Mouse (Mus musculus): Measurements from ENCODE around the gene Rfc5. TPM values are rescaled to one million over a fixed set of nuclear protein-coding genes. Genes with fewer than 3 reads are reported as not detected.
"Not testable (repeated sequence)": the region's sequence is repeated elsewhere in the genome, so short reads cannot be mapped to it uniquely, and the experiment has no call there.

Rfc5 gene
- polyA plus RNA-seq, 3 experiments from 2014 or later = 18.9 to 65.6 (median 26.8) TPM

DNA sequence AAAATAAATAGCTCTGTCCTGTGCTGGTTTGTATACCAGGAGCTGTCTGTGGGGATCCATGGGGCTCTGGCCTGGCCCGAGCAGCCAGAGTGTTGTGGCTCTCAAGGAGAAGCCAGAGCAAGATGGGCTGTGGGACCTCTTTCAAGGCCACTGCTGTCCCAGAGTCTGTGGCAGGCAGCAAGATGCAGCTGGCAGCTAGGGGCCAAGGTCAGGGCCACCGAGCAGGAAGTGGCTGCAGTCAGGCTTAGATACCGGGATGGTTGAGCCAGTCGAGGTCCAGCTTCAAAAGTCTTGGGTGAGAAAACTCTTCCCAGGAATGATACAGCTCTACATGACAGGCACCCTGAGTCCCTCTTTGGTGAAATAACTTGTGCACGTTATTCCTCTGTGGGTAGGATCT lies 41.8 kb downstream of the Rfc5 start:
- no peak for ATAC-seq

DNA sequence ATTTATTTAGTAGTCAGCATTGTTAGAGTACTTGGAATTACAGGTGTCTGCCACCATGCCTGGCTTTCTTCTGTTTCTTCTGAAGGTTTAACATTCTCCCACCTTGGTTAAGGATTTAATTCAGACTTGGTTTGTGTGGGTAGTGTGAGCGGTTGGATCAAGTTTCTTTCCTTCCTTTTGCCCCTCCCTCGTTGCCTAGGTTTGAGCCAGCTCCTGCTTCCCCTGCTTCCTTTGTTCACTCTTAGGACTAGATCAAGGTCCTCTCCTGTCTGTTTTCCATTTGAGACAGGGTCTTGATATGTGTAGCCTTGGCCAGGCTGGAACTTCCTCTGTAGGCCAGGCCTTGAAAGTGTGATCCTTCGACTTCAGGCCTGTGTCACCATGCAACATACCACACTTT lies 42.6 kb downstream of the Rfc5 start:
- no peak for ATAC-seq

DNA sequence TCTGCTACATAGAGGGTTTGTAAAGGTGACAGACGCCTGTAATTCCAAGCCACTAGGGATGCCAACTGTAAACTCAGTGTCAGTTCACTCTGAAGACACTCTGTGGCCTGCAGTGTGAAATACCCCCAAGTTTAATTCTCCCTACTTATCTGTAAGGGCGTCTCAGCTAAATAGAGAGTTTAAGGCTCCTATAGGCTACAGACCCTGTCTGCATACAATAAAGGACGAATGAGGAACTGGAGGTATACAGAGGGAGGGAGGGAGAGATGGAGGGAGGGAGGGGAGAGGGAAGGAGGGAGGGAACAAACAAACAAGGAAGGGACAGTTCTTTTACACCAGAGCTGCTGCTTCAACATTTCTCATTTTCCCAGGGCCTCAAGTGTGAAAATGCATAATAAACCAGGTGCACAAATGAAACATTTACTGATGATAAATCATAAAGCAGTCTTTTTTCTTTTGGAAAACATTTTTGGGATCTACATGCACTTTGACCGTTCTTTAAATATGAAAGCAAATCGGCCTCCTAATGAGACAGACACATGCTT lies 43.3 kb downstream of the Rfc5 start:
- no peak for ATAC-seq

DNA sequence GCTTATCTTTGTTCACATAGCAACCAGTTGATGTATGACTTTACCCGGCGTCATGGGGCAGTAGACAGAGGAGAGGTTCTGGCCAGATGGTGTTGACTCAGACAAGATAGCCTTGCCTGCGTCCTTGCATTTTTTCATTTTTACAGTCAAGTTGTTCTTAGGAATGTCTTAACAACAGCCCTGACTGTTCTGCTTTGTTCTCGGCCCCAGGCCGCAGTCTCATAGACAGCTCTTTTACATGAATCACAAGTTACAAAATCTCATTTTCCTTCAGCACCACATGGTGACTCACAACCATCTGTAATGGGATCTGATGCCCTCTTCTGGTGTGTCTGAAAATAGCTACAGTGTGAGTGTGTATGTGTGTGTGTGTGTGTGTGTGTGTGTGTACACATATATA lies 44.4 kb downstream of the Rfc5 start:
- ATAC-seq = not testable (repeated sequence)

DNA sequence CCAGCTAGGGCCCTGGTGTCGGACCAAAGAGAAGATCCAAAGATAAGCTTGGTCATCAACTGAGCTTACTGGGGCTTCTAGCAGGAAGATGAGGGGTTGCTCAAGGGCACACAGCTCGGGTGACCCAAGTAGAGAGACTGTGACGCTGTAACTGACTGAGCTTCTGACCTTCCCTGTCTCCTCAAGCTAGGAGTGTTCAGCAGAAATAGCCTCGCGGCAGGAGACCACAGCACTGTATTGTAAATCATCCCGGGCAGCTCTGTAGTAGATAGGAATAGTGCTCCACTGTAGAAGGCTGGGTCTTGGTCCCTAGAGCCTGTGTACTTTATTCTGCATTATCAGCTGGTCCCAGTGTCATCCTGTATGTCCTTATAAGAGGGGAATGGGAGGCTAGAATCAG lies 47.0 kb downstream of the Rfc5 start:
- ATAC-seq = no peak

DNA sequence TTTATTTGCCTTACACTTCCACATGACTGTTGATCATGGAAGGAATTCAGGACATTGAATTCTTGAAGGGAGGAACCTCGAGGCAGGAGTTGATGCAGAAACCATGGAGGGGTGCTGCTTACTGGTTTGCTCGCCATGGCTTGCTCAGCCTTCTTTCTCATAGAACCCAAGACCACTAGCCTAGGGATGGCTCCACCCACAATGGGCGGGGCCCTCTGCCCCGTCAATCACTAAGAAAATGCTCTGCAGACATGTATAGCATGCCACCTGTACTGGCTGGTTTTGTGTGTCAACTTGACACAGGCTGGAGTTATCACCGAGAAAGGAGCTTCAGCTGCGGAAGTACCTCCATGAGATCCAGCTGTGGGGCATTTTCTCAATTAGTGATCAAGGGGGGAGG lies 48.8 kb downstream of the Rfc5 start:
- no peak for ATAC-seq

DNA sequence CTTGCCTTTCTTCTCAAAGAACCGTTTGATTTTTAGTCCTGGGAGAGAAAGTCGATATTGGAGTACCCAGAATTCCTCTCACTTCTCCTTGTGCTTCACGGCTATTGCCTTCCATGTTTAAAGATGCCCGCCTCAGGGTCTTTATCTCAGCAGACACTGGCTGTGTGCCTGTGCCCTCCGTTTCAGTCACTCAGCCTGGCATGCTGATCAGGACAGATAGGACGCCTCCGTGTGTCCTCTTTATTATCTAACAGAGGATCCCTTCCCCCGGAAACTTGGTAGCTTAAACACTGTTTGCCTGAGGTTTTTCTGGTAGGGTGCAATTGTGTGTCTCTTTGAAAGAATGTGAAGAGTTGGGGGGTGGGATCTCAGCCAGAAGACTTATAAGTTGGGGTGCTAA lies 50.3 kb downstream of the Rfc5 start:
- ATAC-seq = no peak

DNA sequence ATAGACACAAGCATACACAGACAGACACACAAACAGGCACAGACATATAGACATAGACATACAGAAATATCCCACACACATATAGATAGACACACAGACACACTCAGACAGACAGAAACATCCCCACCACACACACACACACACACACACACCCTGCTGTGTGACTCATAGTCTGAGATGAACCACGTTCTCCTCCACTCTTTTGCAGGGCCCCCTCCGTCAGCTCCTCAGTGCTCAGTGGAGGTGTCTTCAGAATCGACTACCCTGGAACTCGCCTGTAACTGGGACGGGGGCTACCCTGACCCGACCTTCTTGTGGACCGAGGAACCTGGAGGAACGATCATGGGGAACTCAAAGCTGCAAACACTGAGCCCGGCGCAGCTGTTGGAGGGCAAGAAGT lies 50.8 kb downstream of the Rfc5 start:
- no peak for ATAC-seq

DNA sequence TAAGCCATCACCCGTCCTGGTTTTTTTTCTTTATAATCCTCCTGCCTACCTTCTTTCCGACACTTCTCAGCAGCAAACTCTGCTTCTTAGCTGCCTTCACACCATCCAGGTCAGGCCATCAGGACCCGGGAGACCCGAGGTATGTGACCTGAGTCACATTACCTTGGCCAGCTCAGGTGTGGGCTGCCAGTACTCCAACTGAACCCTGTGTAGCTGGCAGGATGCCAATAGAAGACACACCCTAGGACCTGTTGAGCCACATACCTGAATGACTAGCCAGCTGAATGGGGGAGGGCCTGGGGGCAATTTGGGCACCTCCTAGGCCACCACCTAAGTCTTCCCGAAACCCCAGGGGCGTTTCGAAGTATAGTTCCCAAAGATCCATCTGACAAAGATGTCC lies 58.4 kb downstream of the Rfc5 start:
- no peak for ATAC-seq

Other genes with a start within 250 kb of the Rfc5 start
- 100 to 1,000 TPM; 125 to 143 (median 133) TPM for gene Pebp1, start 101.4 kb downstream of the Rfc5 start, polyA plus RNA-seq (2017; shearing (Covaris generic))
- gene Vsig10, start 70.0 kb downstream of the Rfc5 start, polyA plus RNA-seq (2017; shearing (Covaris generic)) = 1 to 10 TPM; 4.1 to 7.8 (median 5.7) TPM
- gene Wsb2, start 31.7 kb downstream of the Rfc5 start, polyA plus RNA-seq (2017; shearing (Covaris generic)) = 10 to 100 TPM in 2 of 3 experiments, 1 to 10 TPM in 1; 9.8 to 11.3 (median 11.1) TPM
- under 1 TPM; 0.09 to 0.60 (median 0.36) TPM for gene Ksr2, start 25.0 kb upstream of the Rfc5 start, polyA plus RNA-seq (2017; shearing (Covaris generic))

Data from inflammation-experienced regulatory T-cells, adult 6 months (primary cell).